Mouse (Mus musculus) CH12.LX (cell line): ENCODE measurements around the gene Rreb1.

Experiments used
- CHD1 ChIP-seq: IDR thresholded peaks from 2 replicates; pipeline ENCODE4 v1.6.1; 2012; ENCODE audit warnings: low read depth, low read length, improper control_type of control experiment, inconsistent platforms
- CTCF ChIP-seq, 2 experiments: IDR thresholded peaks in 1 of 2; conservative IDR thresholded peaks in 1 of 2; 2 replicates each; pipeline ENCODE4 v1.5.1; 2011 to 2012; ENCODE audit warnings: low read depth in 2 of 2, low read length in 2 of 2, improper control_type of control experiment in 1 of 2, inconsistent platforms in 1 of 2, mild to moderate bottlenecking in 1 of 2, moderate library complexity in 1 of 2
- MEF2A ChIP-seq: IDR thresholded peaks from 2 replicates; pipeline ENCODE4 v1.6.1; 2014; ENCODE audit warnings: low read depth, mild to moderate bottlenecking, inconsistent platforms, low read length, improper control_type of control experiment, borderline replicate concordance
- MYC ChIP-seq: IDR thresholded peaks from 2 replicates; pipeline ENCODE4 v1.6.1; 2011; ENCODE audit warnings: low read depth, mild to moderate bottlenecking, improper control_type of control experiment, low read length
- NELFE ChIP-seq: IDR thresholded peaks from 2 replicates; pipeline ENCODE4 v1.6.1; 2011; ENCODE audit warnings: low read depth, low read length, improper control_type of control experiment
- NRF1 ChIP-seq: IDR thresholded peaks from 2 replicates; pipeline ENCODE4 v1.6.1; 2014; ENCODE audit warnings: low read depth, mild to moderate bottlenecking, inconsistent platforms, low read length, improper control_type of control experiment, moderate library complexity
- PAX5 ChIP-seq: IDR thresholded peaks from 2 replicates; pipeline ENCODE4 v1.6.1; 2012; ENCODE audit warnings: low read length, inconsistent platforms, mixed read lengths
- POLR2A ChIP-seq: IDR thresholded peaks from 2 replicates; pipeline ENCODE4 v1.6.1; 2011; ENCODE audit warnings: low read depth, mild to moderate bottlenecking, improper control_type of control experiment, low read length
- RAD21 ChIP-seq: IDR thresholded peaks from 2 replicates; pipeline ENCODE4 v1.6.1; 2011; ENCODE audit warnings: low read depth, mild to moderate bottlenecking, low read length, improper control_type of control experiment, moderate library complexity
- UBTF ChIP-seq: IDR thresholded peaks from 2 replicates; pipeline ENCODE4 v1.6.1; 2012; ENCODE audit warnings: low read depth, mild to moderate bottlenecking, inconsistent platforms, low read length, improper control_type of control experiment, moderate library complexity
- USF2 ChIP-seq: conservative IDR thresholded peaks from 2 replicates; pipeline ENCODE4 v1.6.1; 2011; ENCODE audit warnings: low read depth, low read length, improper control_type of control experiment
- ZKSCAN1 ChIP-seq: IDR thresholded peaks from 2 replicates; pipeline ENCODE4 v1.6.1; 2012; ENCODE audit warnings: low read depth, inconsistent platforms, low read length, improper control_type of control experiment, borderline replicate concordance
- ZNF384 ChIP-seq: IDR thresholded peaks from 2 replicates; pipeline ENCODE4 v1.6.1; 2012; ENCODE audit warnings: low read depth, low read length, improper control_type of control experiment, inconsistent platforms

- TF ChIP-seq POLR2A (no peak), MEF2A (no peak), ZKSCAN1 (no peak), RAD21 (no peak), PAX5 (no peak), CTCF (conservative IDR thresholded peaks at IDR 0.05 in 1 of 2, IDR thresholded peaks at IDR 0.05 in 1 of 2; ENCODE audit: low read depth in 2 of 2, low read length in 2 of 2) (no peak), MYC (no peak), UBTF (no peak), ZNF384 (no peak), USF2 (no peak), NRF1 (no peak), NELFE (no peak), CHD1 (no peak)
Observed at GRCm38 (mm10) chr13:37880581-37881130, 102.5 kb downstream of the Rreb1 start.
